Mouse (Mus musculus): ENCODE measurements around the gene Trim31.

The Trim31 gene

DNA sequence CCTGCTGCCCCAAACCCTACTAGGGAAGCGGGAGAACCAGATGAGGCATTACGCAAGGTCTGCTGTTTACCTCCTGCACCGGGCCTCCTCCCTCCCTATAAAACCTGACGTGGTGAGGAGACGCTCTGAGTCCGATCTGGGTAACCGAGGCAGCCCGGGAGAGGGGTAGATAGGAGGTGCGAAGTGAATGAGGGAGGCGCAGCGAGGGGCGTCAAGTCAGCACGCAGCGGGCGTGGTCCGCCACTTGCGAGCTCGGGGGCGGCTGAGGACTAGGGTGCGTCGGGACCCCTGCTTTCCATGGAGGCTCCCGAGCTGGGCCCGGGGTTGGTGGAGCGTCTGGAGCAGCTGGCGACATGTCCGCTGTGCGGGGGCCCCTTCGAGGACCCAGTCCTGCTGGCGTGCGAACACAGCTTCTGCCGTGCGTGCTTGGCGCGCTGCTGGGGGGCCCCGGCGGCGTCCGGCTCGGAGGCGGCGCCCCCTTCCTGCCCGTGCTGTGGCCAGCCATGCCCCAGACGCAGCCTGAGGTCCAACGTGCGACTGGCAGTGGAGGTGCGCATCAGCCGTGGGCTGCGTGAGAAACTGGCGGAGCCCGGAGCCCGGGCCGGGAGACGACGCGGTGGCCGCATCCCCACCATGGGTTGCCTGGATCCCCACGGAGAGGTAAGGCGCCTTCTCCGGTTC is 45.0 kb downstream of the Trim31 start, which contains the start of gene Rnf39:
Gene Rnf39, plus strand, starts transcription at position 128 of the 681 bp plus-strand sequence.
- in situ Hi-C loops (cut with MseI, MboI): no loop called here

DNA sequence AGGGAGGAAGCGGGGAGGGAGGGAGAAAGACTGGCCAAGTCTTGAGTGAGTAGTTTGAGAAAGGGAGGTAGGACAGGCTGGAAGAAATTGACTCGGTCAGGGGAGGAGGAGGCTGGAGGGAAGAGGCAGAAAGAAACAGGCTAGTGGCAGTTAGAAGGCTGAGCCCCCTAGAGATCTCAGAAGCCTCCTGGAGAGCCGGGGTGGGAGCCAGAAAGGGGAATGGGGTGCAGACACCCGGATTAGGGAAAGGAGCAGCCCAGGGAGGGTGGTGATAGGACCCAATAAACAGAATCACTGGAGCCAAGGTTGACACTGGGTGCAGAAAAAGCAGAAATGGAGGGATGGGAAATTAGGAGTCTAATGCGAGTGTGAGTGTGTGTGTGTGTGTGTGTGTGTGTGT is 45.8 kb downstream of the Trim31 start:
- in situ Hi-C loops (cut with MseI, MboI): no loop called here

- in situ Hi-C loops (cut with MseI, MboI): no loop called here
These were observed 46.3 kb downstream of the Trim31 start for GRCm38 (mm10) chr17:36944121-36944775.

DNA sequence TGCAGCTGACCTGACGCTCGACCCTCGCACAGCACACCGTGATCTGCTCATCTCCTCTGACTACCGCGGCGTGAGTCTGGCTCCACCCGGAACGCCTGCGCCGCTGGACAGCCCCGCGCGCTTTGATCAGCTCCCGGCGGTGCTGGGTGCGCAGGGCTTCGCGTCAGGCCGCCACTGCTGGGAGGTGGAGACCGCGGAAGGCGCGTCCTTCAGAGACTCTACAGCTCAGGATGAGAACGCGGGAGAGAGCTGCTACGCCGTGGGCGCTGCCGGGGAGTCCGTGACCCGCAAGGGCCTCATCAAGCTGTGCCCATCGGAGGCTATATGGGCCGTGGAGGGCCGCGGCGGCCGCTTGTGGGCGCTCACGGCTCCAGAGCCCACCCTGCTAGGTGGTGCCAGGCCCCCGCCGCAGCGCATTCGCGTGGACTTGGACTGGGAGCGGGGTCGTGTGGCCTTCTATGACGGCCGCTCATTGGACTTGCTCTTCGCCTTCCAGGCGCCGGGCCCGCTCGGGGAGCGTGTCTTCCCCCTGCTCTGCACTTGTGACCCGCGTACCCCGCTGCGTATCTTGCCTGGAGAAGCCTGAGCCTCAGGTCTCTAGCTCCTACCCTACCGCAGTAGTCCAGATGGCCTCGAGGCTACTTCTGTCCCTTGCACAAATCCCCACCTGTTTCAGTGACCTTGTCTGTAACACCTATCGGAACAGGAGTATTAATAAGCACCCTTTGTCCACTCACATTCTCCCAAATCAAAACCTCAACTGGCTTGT is 49.3 kb downstream of the Trim31 start:
- in situ Hi-C loops (cut with MseI, MboI): no loop called here

GRCm38 (mm10) chr17:36948286-36948685 is 50.4 kb downstream of the Trim31 start:
- in situ Hi-C loops (cut with MseI, MboI): no loop called here

DNA sequence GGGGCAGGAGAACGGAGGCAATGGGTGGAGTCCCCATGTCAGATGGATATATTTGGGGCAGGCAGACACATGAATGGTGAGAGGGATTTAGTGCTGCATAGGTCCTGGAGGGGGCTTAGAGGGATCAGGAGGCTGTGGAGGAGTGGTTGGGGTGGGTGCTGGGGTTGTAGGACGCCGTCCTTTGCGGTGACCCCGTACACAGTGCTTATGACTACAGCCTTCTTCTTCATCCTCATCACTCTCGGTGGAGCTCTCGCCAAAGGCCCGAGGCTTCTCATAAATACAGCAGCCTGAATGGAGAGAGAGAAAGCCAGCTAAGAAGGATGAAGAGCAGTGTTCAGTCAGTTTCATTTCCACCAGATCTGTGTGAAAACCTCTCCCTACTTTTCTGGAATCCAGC is 51.3 kb downstream of the Trim31 start:
- in situ Hi-C loops (cut with MseI, MboI): no loop called here

DNA sequence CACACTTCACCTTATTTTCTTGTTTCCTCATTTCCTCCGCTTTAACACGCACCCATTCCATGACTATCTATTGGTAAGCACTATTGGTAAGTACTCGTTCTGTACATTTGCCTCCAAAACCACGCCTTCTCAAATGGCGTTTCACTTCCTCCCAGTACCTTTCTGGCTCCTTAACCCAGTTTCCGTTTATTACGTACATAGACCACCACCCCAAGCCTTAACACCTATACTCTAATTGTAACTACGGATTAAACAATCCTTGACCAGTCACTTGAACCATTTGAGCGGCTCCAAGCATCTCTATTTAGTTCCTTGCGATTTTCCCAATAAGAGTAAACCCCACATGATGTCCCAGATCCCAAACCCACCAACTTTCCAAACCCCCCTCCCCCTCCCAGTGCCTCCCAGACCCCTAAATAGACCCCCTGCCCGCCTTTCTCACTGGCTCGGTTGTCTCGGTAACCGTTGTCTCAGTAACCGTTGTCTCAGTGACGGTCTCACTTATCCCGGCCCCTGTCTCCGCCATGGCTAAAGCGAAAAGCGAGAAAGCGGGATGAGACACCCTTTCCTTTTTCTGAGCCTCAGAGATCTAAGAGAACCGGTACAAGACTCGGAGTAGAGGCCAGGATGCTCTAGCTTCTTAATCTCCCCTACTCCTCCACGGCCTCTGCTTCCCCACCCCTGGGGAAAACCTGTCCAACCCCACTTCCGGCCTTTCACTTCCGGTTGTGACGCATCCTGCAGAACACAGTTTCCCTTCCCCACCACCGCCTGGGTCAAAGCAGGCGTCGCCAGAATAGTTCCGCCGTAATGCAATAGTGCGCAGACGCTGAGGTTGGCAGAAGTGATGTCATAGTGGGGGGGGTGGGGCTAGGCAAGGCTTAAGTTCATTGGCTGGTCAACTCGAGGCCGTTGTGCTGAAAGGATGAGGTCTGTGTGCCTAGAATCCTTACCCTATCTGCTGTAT is 53.3 kb downstream of the Trim31 start, which contains the start of gene Ppp1r11:
Gene Ppp1r11, minus strand, starts transcription at position 761 of the 967 bp plus-strand sequence.
- in situ Hi-C loops (cut with MseI, MboI): no loop called here

- in situ Hi-C loops (cut with MseI, MboI): no loop called here
These were observed 54.7 kb downstream of the Trim31 start for GRCm38 (mm10) chr17:36952631-36953030.

- in situ Hi-C loops (cut with MseI, MboI): no loop called here
These were observed 55.1 kb downstream of the Trim31 start for GRCm38 (mm10) chr17:36953062-36953461.

DNA sequence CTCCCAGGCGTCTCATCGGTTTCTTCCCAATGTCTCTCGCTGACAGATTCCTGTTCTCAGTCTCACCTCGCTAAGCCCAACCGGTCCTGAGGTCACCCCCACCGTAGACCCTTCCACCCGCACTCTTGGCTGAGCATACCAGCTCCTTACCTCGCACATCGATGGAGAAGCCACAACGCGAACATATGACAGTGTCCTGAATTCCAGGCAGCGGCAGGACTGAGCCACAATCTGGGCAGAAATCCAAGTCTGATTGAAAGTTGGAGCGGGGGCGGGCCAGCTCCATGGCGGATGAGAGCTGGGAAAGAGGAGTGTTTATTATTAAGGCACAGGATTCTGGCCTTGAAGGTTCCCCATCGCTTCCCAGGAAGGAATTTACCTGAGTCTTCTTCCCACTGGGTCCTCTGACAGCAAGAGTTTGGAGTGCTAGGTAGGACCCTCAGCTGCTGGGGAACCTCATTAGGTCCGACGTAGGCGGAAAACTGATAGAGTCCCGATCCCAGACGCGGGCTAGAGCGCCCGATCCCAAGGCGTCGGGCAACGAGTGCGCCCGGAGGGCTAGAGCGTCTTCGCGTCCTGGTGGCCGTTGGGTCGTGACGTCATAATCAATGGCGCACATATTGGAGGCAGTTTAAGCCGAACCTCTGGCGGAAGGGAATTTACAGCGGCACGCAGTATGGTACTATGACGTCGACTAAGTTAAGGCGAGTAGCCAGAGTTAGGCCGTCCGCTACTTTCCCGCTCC is 60.3 kb downstream of the Trim31 start, which contains the start of the genes Znrd1 and Znrd1as:
Gene Znrd1, minus strand, starts transcription at position 561 of the 745 bp plus-strand sequence.
Gene Znrd1as, plus strand, starts transcription at position 594 of the 745 bp plus-strand sequence.
- in situ Hi-C loops (cut with MseI, MboI): no loop called here

GRCm38 (mm10) chr17:36958884-36959283 is 61.0 kb downstream of the Trim31 start:
- in situ Hi-C loops (cut with MseI, MboI): no loop called here
